Mouse (Mus musculus) bone marrow macrophage, adult 2 months (primary cell): ENCODE data around the gene Timm10.

Experiments used
- CTCF ChIP-seq: IDR thresholded peaks from 2 replicates; pipeline ENCODE4 v1.5.1; 2012; ENCODE audit warnings: low read depth, mild to moderate bottlenecking, low read length, moderate library complexity
- POLR2A ChIP-seq: IDR thresholded peaks from 2 replicates; pipeline ENCODE4 v1.6.1; 2012; ENCODE audit warnings: mild to moderate bottlenecking, low read depth, low read length, borderline replicate concordance

DNA sequence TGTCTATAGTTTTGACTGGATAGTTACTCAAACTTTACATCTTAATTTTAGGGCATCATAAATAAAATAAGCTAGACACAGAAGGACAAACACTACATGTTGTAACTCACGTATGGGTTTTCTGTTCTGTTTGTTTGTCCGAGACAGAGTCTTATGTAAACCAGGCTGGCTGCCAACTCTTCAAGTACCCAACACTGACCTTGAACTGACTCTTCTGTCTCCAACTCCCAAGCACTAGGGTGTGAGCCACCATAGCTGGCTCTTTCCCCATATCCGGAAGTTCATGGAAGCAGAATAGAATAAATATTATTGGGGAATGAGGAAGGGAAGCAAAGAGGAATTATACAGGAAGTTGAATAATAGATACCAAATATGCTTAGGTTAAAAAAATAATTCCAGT, 34.3 kb upstream of the Timm10 start:
- TF ChIP-seq POLR2A = no peak
- TF ChIP-seq CTCF = no peak
